Mouse (Mus musculus): ENCODE data around the gene Tmem72.

GRCm38 (mm10) chr6:116671768-116672167 is 44.9 kb downstream of the Tmem72 start:
- no peak for TF ChIP-seq USF2 (IDR thresholded peaks at IDR 0.05; ENCODE audit: borderline replicate concordance in 1 of 2, insufficient read depth in 1 of 2, low read depth in 1 of 2, low read length in 2 of 2)
- TF ChIP-seq CTCF (IDR thresholded peaks at IDR 0.05 in 2 of 3, conservative IDR thresholded peaks at IDR 0.05 in 1 of 3; ENCODE audit: control insufficient read depth in 1 of 3, insufficient read depth in 1 of 3, low read depth in 2 of 3, low read length in 3 of 3, poor library complexity in 1 of 3, severe bottlenecking in 1 of 3) = no peak
- no peak for TF ChIP-seq HCFC1 (IDR thresholded peaks at IDR 0.05; ENCODE audit: low read depth, low read length)
- no peak for TF ChIP-seq MEF2A (IDR thresholded peaks at IDR 0.05; ENCODE audit: extremely low read depth, insufficient replicate concordance, low read depth, low read length, poor library complexity, severe bottlenecking)
- TF ChIP-seq USF1 (IDR thresholded peaks at IDR 0.05; ENCODE audit: low read depth, low read length) = no peak
- no peak for TF ChIP-seq MAX (IDR thresholded peaks at IDR 0.05; ENCODE audit: low read length)
- no peak for TF ChIP-seq POLR2AphosphoS5 (IDR thresholded peaks at IDR 0.05; ENCODE audit: borderline replicate concordance, low read depth, low read length)
- TF ChIP-seq RCOR1 (IDR thresholded peaks at IDR 0.05; ENCODE audit: low read depth, low read length) = no peak
- no peak for TF ChIP-seq ZC3H11A (IDR thresholded peaks at IDR 0.05; ENCODE audit: low read depth, low read length)
- TF ChIP-seq ZMIZ1 (IDR thresholded peaks at IDR 0.05; ENCODE audit: low read depth, low read length) = no peak
- TF ChIP-seq GABPA (IDR thresholded peaks at IDR 0.05; ENCODE audit: low read depth, low read length) = no peak
- TF ChIP-seq NRF1 (IDR thresholded peaks at IDR 0.05; ENCODE audit: insufficient read depth, low read depth, low read length, poor library complexity, severe bottlenecking) = no peak
- TF ChIP-seq MAZ (IDR thresholded peaks at IDR 0.05; ENCODE audit: low read depth, low read length) = no peak
